Mouse (Mus musculus): ENCODE measurements around the gene A1cf. TPM values are rescaled to one million over a fixed set of nuclear protein-coding genes. Genes with fewer than 3 reads are reported as not detected.

Gene A1cf
- not detected for total RNA-seq (2023)

DNA sequence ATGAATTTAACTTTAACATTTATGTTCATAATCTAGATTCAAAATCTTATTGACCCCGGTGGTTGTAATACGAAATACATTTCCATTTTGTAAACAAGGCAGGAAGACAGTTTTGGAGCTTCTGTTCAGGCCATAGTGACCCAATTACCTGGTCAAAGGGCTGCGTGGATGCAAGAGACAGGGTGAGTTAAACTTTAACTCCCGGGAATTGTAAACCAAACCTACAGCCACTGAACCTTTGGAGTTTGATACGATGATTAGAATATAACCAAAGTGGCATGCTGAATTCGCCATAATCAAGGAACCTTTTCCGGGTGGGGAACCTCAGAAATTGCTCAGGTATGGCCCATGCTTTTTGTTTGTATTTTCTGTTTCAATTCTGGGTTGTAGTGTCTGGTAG is at the start of gene A1cf:
A1cf (plus strand) TSS at position 244 of the 400 bp plus-strand sequence.

Other genes with a start within 250 kb of the A1cf start
- gene Prkg1, start 103.7 kb upstream of the A1cf start, total RNA-seq (2023), result 0.09 TPM
- 7.8 TPM for gene Asah2, start 239.4 kb downstream of the A1cf start, total RNA-seq (2023)